Mouse (Mus musculus) forebrain, embryonic 11.5 days (tissue): ENCODE results near the gene Igf1r. TPM values are rescaled to one million over a fixed set of nuclear protein-coding genes. Genes with fewer than 3 reads are reported as not detected.

Source experiments
- ATAC-seq: fragments of 200-750 bp; cut with Nextera tagmentation; replicated peaks from 2 replicates; pipeline ENCODE4 v1.8.0; 2017; ENCODE audit warnings: moderate TSS enrichment; ENCODE audit not compliant: low FRiP score
- DNase-seq: peaks from one replicate; pipeline ENCODE4 v3.0.0-alpha.2; 2017; ENCODE audit warnings: low spot score
- H3K27ac ChIP-seq: fragments of 300-500 bp; sonication (generic); 2 replicates; pipeline ENCODE4 v1.5.1; 2014; ENCODE audit warnings: low read depth, low read length
- H3K27me3 ChIP-seq: fragments of 300-500 bp; sonication (generic); 2 replicates; pipeline ENCODE4 v1.6.1; 2014; ENCODE audit warnings: mild to moderate bottlenecking, low read length, mixed read lengths; ENCODE audit not compliant: control insufficient read depth, insufficient read depth
- H3K36me3 ChIP-seq: fragments of 300-500 bp; sonication (generic); 2 replicates; pipeline ENCODE4 v1.6.1; 2014; ENCODE audit warnings: mild to moderate bottlenecking, low read length, moderate library complexity, mixed read lengths; ENCODE audit not compliant: control insufficient read depth, insufficient read depth
- H3K4me1 ChIP-seq: fragments of 300-500 bp; sonication (generic); replicated peaks from 2 replicates; pipeline ENCODE4 v1.6.1; 2014; ENCODE audit warnings: low read length, mixed read lengths; ENCODE audit not compliant: control insufficient read depth, insufficient read depth
- H3K4me2 ChIP-seq: fragments of 300-500 bp; sonication (generic); 2 replicates; pipeline ENCODE4 v1.6.1; 2014; ENCODE audit warnings: low read depth, mild to moderate bottlenecking, low read length, moderate library complexity, mixed read lengths; ENCODE audit not compliant: severe bottlenecking
- H3K4me3 ChIP-seq: fragments of 300-500 bp; sonication (generic); 2 replicates; pipeline ENCODE4 v1.5.1; 2014; ENCODE audit warnings: low read depth, low read length
- H3K9ac ChIP-seq: fragments of 300-500 bp; sonication (generic); 2 replicates; pipeline ENCODE4 v1.6.1; 2014; ENCODE audit warnings: low read length
- H3K9me3 ChIP-seq: fragments of 300-500 bp; sonication (generic); 2 replicates; pipeline ENCODE4 v1.6.1; 2016; ENCODE audit warnings: low read length, mixed read lengths; ENCODE audit not compliant: control insufficient read depth
- WGBS: fragments of 180-500 bp; shearing (Covaris S2); extraction: QIAGEN DNeasy Blood & Tissue Kit; methylation state at CpG from one replicate; pipeline ENCODE4 v1.1.7; 2014; 5-methylcytosine and 5-hydroxymethylcytosine counted together
- polyA plus RNA-seq: library from polyadenylated mRNA; unstranded; fragments of >200 nt; fragmentation: Nextera tagmentation; extraction: Ambion mirVana; gene quantifications from 2 replicates; pipeline ENCODE4 v1.2.1, GENCODE M21; 2014

Gene Igf1r
- polyA plus RNA-seq, 1 experiment from 2014 or later = 18.3 TPM

- no peak for ATAC-seq
- WGBS = 75% methylated on average over 3 of the region's 3 CpGs
- H3K9ac ChIP-seq = no peak overlapping the region
Observed at GRCm38 (mm10) chr7:67919467-67919866, 33.2 kb upstream of the Igf1r start.

GRCm38 (mm10) chr7:67924215-67924614 lies 28.4 kb upstream of the Igf1r start:
- no peak for DNase-seq
- Histone ChIP-seq H3K4me3 (no peak overlapping the region), H3K27ac (no peak overlapping the region), H3K9ac (no peak overlapping the region), H3K4me1 (no peaks in the 10 kb centered on the region), H3K9me3 (no peaks in the 10 kb centered on the region), H3K4me2 (no peak overlapping the region), H3K27me3 (no peaks in the 10 kb centered on the region), H3K36me3 (no peaks in the 10 kb centered on the region)
- 78% methylated on average over 2 of the region's 2 CpGs for WGBS
- ATAC-seq = no peak

More at GRCm38 (mm10) chr7:67919467-67919866, 33.2 kb upstream of the Igf1r start:
- no peak overlapping the region for H3K4me3 ChIP-seq
- H3K36me3 ChIP-seq = no peaks in the 10 kb centered on the region
- H3K27me3 ChIP-seq = no peaks in the 10 kb centered on the region
- DNase-seq = no peak
- no peaks in the 10 kb centered on the region for H3K4me1 ChIP-seq
- no peaks in the 10 kb centered on the region for H3K9me3 ChIP-seq
- no peak overlapping the region for H3K4me2 ChIP-seq
- no peak overlapping the region for H3K27ac ChIP-seq

- Histone ChIP-seq H3K9ac (no peak overlapping the region), H3K36me3 (no peaks in the 10 kb centered on the region), H3K4me2 (no peak overlapping the region), H3K27ac (no peak overlapping the region), H3K27me3 (no peaks in the 10 kb centered on the region), H3K9me3 (no peaks in the 10 kb centered on the region), H3K4me1 (no peaks in the 10 kb centered on the region), H3K4me3 (no peak overlapping the region)
- ATAC-seq = no peak
- WGBS = 77% methylated on average over 3 of the region's 3 CpGs
- no peak for DNase-seq
Observed at GRCm38 (mm10) chr7:67930132-67930531, 22.5 kb upstream of the Igf1r start.

- H3K4me3 ChIP-seq = no peak overlapping the region
- no peaks in the 10 kb centered on the region for H3K9me3 ChIP-seq
- no peak overlapping the region for H3K9ac ChIP-seq
- no peak overlapping the region for H3K4me2 ChIP-seq
- WGBS = 84% methylated on average over 7 of the region's 7 CpGs
- no peaks in the 10 kb centered on the region for H3K27me3 ChIP-seq
- H3K36me3 ChIP-seq = no peaks in the 10 kb centered on the region
- H3K27ac ChIP-seq = no peak overlapping the region
- H3K4me1 ChIP-seq = no peaks in the 10 kb centered on the region
- DNase-seq (no peak), ATAC-seq (no peak)
Observed at GRCm38 (mm10) chr7:67936801-67937200, 15.8 kb upstream of the Igf1r start.

- Histone ChIP-seq H3K9ac (no peak overlapping the region), H3K4me3 (no peak overlapping the region), H3K4me1 (no peaks in the 10 kb centered on the region), H3K9me3 (no peaks in the 10 kb centered on the region), H3K27me3 (no peaks in the 10 kb centered on the region), H3K36me3 (no peaks in the 10 kb centered on the region), H3K27ac (no peak overlapping the region), H3K4me2 (no peak overlapping the region)
- WGBS = 88% methylated on average over 9 of the region's 9 CpGs
- DNase-seq = no peak
- ATAC-seq = no peak
Observed at GRCm38 (mm10) chr7:67943805-67944204, 8.8 kb upstream of the Igf1r start.

GRCm38 (mm10) chr7:67946901-67947300 lies 5.7 kb upstream of the Igf1r start:
- no peaks in the 10 kb centered on the region for H3K27me3 ChIP-seq
- no peak overlapping the region for H3K4me2 ChIP-seq
- WGBS = 83% methylated on average over 1 of the region's 1 CpGs
- no peaks in the 10 kb centered on the region for H3K36me3 ChIP-seq
- H3K4me1 ChIP-seq = no peaks in the 10 kb centered on the region
- no peak for DNase-seq
- H3K27ac ChIP-seq = no peak overlapping the region
- no peak overlapping the region for H3K9ac ChIP-seq
- ATAC-seq = no peak
- no peak overlapping the region for H3K4me3 ChIP-seq
- H3K9me3 ChIP-seq = no peaks in the 10 kb centered on the region

- under 1% methylated on average over 24 of the region's 24 CpGs for WGBS
- H3K4me1 ChIP-seq = peaks cover 5% of the 10 kb centered on the region; the same call in 1 of the 2 replicates
- H3K9ac ChIP-seq = peak overlapping the region; percentile 96
- ATAC-seq = no peak
- no peaks in the 10 kb centered on the region for H3K9me3 ChIP-seq
- H3K36me3 ChIP-seq = no peaks in the 10 kb centered on the region
- no peak for DNase-seq
- peak overlapping the region; percentile 62 for H3K4me3 ChIP-seq
- no peaks in the 10 kb centered on the region for H3K27me3 ChIP-seq
- H3K27ac ChIP-seq = peak overlapping the region; percentile 99
- peak overlapping the region; percentile 98 for H3K4me2 ChIP-seq
Observed at GRCm38 (mm10) chr7:67950346-67950814, 2.2 kb upstream of the Igf1r start.

- ATAC-seq = peak; percentile 81
- under 1% methylated on average over 59 of the region's 71 CpGs for WGBS
Observed at GRCm38 (mm10) chr7:67950815-67951531, 1.7 kb upstream of the Igf1r start.

More at GRCm38 (mm10) chr7:67950815-67951531, 1.7 kb upstream of the Igf1r start:
- Histone ChIP-seq H3K9ac (peak overlapping the region; percentile 96), H3K36me3 (no peaks in the 10 kb centered on the region), H3K4me3 (peak overlapping the region; percentile 62), H3K4me1 (peaks cover 5% of the 10 kb centered on the region; the same call in 1 of the 2 replicates), H3K4me2 (peak overlapping the region; percentile 98), H3K27me3 (no peaks in the 10 kb centered on the region), H3K27ac (peak overlapping the region; percentile 99), H3K9me3 (no peaks in the 10 kb centered on the region)
- DNase-seq = peak; percentile 95
